Mouse (Mus musculus) naive thymus-derived CD4-positive, alpha-beta T cell, adult 5 months (primary cell): ENCODE results near the gene Col23a1. TPM values are rescaled to one million over a fixed set of nuclear protein-coding genes. Genes with fewer than 3 reads are reported as not detected.

ENCODE experiments used
- polyA plus RNA-seq: library from polyadenylated mRNA; unstranded; fragments of 100-300 nt; shearing (Covaris generic); gene quantifications from one replicate; pipeline ENCODE4 v1.2.1, GENCODE M21; 2017

Col23a1 gene
- polyA plus RNA-seq: not detected

GRCm38 (mm10) chr11:51289564-51290041, at the start of gene Col23a1:
Gene Col23a1, plus strand, starts transcription at chr11:51289920.

DNA sequence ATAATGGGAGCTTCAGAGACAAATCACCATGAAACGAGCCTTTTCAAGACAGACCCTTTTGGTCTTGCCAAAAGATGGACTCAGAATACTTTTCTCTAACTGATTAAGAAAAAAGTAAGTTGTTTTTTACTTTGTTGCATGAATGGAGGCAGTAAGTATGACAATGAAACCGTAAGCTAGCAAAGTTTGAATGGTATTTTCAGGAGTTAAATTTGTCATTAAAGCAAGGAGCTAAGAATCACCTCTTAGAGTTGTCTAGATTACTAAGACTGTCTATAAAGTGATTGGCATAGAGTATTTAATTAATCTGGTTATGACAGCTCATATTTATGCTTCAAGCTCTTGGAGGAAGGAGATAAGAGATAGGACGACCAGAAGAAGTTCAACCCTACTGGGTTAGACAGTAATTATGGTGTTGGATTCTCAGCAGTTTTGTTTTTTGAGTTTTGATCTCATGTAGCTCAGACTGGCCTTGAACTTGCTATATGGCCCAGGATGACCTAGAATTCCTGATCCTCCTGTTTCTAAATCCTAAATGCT, 28.0 kb upstream of the Col23a1 start, which contains the start of gene Clk4:
Clk4 (plus strand) TSS at position 51 of the 540 bp plus-strand sequence.

DNA sequence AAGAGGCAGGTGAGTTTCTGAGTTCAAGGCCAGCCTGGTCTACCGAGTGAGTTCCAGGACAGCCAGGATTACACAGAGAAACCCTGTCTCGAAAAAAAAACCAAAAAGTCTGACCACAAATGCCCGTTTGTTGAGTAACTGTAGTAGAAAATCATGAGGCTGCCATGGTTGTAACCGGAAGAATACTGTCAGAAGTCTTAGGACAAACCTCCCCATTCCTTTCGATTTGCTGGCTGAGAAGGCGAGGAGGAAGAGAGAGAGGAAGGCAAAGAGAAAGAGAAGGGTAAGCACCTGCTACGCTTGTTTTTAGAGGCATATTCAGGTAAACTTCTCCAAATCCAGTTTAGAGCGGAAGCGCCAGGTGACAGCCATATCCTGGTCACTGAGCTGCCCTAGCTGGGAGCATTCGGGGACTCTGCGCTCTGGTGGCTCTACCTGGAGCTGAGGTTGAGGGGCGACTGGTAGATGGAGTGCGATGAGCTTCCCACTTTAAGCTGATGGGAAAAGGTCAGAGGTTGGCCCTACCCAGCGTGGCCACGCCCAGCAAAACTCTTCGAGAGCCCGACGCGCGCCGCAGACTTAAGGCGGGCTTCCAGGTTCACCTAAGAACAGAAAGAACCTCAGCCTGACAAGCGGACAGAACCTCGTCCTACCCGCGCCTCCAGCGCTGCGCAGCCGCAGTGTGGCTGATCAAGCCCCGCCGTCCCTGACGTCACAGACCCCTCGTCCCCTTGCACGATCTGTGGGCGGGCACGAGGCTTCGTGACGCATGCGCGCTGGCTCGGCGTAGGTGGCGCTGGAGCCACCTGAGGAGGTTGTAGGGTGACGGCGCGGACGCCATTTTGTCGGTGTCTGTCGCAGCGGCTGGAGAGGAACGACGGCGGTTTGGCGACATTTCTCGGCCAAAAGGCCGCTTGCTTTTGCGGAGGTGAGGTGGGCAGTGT, 27.1 kb upstream of the Col23a1 start, which contains the start of gene BC049762:
BC049762 (minus strand) TSS at position 705 of the 944 bp plus-strand sequence.

DNA sequence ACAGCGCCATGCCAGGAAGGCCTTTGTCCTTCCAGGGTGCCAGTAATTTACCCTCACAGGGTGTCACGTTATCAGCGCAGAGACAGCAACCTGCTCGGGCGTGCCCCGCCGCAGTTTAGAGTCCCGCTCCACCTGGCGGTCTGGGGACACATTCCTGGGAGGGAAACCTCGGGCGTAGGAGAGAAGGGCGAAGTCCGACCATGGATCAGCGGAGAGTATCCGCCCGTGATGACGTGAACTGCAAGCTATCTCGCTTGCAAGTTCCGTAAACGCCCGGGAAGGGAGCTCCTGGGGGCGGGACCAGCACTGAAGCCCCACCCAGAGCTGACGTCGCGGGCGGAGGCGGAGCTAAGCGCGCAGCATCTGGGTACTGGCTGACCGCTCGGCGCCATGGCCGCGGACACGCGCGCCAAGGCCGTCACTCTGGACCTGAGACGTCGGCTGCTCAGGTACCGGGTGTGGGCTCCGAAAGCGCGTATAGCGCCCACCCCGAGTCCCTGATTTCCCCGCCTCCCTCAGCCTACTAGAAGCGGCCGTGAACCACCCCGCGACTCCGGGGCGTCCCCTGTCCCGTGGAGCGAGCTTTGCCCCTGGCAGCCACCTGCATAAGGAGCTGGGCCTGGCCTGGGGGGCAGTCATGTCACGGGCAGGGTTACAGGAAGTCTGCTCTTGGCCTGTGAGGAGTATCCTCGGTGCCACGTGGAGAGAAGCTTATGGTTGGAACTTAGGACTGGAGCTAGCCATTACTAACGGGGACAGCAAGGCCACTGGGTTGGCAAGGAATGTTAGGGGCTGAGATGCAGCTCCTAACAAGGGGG, 294.9 kb downstream of the Col23a1 start, which contains the start of gene Phykpl:
Phykpl (plus strand) TSS at position 327 of the 818 bp plus-strand sequence.

GRCm38 (mm10) chr11:51606447-51607095, 316.9 kb downstream of the Col23a1 start, which contains the start of gene Hnrnpab:
Gene Hnrnpab, minus strand, starts transcription at chr11:51606847.

DNA sequence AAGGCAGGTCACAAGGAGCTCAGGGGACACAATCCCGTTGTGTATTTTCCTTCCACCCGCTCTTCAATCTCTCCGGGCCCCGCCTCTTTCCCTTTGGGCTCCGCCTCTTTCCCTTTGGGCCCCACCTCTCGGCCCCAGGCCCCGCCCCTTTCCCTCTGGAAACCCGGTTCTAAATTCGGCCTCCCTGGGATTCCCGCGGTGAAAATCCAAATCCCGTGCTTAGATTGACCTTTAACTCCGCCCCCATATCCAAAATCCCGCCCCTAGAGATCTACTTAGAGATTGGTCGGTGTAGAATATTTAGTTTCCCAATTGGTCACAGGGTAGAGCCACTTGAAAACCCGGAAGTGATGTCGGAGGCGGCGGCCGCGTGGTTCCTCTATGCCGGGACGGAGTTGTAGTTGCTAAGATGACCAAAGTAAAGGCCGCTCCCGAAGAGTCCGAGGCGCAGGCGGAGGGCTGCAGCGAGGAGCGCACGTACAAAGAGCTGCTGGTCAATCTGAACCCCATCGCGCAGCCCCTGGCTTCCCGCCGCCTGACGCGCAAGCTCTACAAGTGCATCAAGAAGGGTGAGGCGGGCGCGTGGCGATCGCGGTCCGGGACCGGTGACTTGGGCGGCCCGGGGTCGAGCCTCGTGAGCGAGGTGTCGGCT, 329.8 kb downstream of the Col23a1 start, which contains the start of gene Nhp2:
Nhp2 (plus strand) TSS at position 327 of the 652 bp plus-strand sequence.

Other genes with a start within 250 kb of the Col23a1 start
- not detected for gene Olfr1375, start 241.8 kb upstream of the Col23a1 start, polyA plus RNA-seq
- not detected for gene Zfp354a, start 230.7 kb upstream of the Col23a1 start, polyA plus RNA-seq
- gene Gm12569, start 69.4 kb upstream of the Col23a1 start, polyA plus RNA-seq: not detected
- 312 TPM for gene Clk4, start 28.2 kb upstream of the Col23a1 start, polyA plus RNA-seq
- gene BC049762, start 26.9 kb upstream of the Col23a1 start, polyA plus RNA-seq: not detected